Mouse (Mus musculus) small intestine, adult 2 months (tissue): ENCODE results near the gene Eml1. TPM values are rescaled to one million over a fixed set of nuclear protein-coding genes. Genes with fewer than 3 reads are reported as not detected.

Experiments
- H3K27ac ChIP-seq: fragments of 200-500 bp; 2 replicates; pipeline ENCODE4 v1.5.1; 2012; ENCODE audit warnings: low read depth, low read length, control low read depth, inconsistent platforms; ENCODE audit not compliant: insufficient read depth
- H3K27me3 ChIP-seq: fragments of 200-500 bp; 2 replicates; pipeline ENCODE4 v1.6.1; 2012; ENCODE audit warnings: mild to moderate bottlenecking, moderate library complexity, low read length, inconsistent platforms; ENCODE audit not compliant: control insufficient read depth, insufficient read depth
- H3K36me3 ChIP-seq: fragments of 200-500 bp; 2 replicates; pipeline ENCODE4 v1.6.1; 2012; ENCODE audit warnings: mild to moderate bottlenecking, low read length, control low read depth, inconsistent platforms; ENCODE audit not compliant: control insufficient read depth, insufficient read depth
- H3K4me1 ChIP-seq: fragments of 200-500 bp; 2 replicates; pipeline ENCODE4 v1.6.1; 2012; ENCODE audit warnings: low read length, inconsistent platforms, mixed read lengths; ENCODE audit not compliant: control insufficient read depth, insufficient read depth, insufficient read length
- H3K4me3 ChIP-seq: fragments of 200-500 bp; 2 replicates; pipeline ENCODE4 v1.5.1; 2012; ENCODE audit warnings: low read depth, mild to moderate bottlenecking, control low read depth, inconsistent platforms, low read length, moderate library complexity
- CTCF ChIP-seq: fragments of 200-500 bp; IDR thresholded peaks from 2 replicates; pipeline ENCODE4 v1.5.1; 2012; ENCODE audit warnings: low read depth, mild to moderate bottlenecking, control low read depth, inconsistent platforms, low read length, moderate library complexity, mixed read lengths; ENCODE audit not compliant: insufficient replicate concordance, insufficient read length; ENCODE audit errors: extremely low read depth
- POLR2A ChIP-seq: fragments of 200-500 bp; IDR thresholded peaks from 2 replicates; pipeline ENCODE4 v1.6.1; 2012; ENCODE audit warnings: low read depth, mild to moderate bottlenecking, control low read depth, inconsistent platforms, low read length, moderate library complexity
- WGBS: fragments of 180-500 bp; shearing (Covaris S2); methylation state at CpG from one replicate; pipeline ENCODE4 v1.1.7; 2018; 5-methylcytosine and 5-hydroxymethylcytosine counted together
- polyA plus RNA-seq: library from polyadenylated mRNA; depleted of rRNA; stranded (reverse); fragments of >200 nt; gene quantifications from 2 replicates; pipeline ENCODE4 v1.2.3, GENCODE M21; 2012; rRNA removed

The Eml1 gene
- 10.1 and 19.8 TPM in 2 replicates for polyA plus RNA-seq

GRCm38 (mm10) chr12:108370596-108371428 is at the start of gene Eml1:
Gene Eml1 (plus strand): TSS chr12:108370957.
- Histone ChIP-seq H3K36me3 (no peaks in the 10 kb centered on the region), H3K27ac (peak within 1 kb of the TSS; percentile 85), H3K27me3 (no peaks in the 10 kb centered on the region), H3K4me3 (peak within 1 kb of the TSS; percentile 56), H3K4me1 (peaks cover 13% of the 10 kb centered on the region)
- 0 out of 2 replicates have a peak, but pooled peaks have one; percentile 8 for TF ChIP-seq POLR2A
- TF ChIP-seq CTCF: no peak
- 33% methylated on average over 19 of the region's 19 CpGs for WGBS

- 66% methylated on average over 5 of the region's 5 CpGs for WGBS
- TF ChIP-seq POLR2A (no peak), CTCF (no peak)
- no peak overlapping the region for H3K4me3 ChIP-seq
- H3K27ac ChIP-seq: no peak overlapping the region
- peaks cover 14% of the 10 kb centered on the region for H3K27me3 ChIP-seq
- H3K36me3 ChIP-seq: no peaks in the 10 kb centered on the region
- H3K4me1 ChIP-seq: peaks cover 5% of the 10 kb centered on the region
These were observed 44.4 kb upstream of the Eml1 start for GRCm38 (mm10) chr12:108326401-108326800.

GRCm38 (mm10) chr12:108327889-108328491 is 42.8 kb upstream of the Eml1 start:
- Histone ChIP-seq H3K27ac (no peak overlapping the region), H3K4me1 (peaks cover 7% of the 10 kb centered on the region), H3K4me3 (peak overlapping the region; percentile 33), H3K36me3 (no peaks in the 10 kb centered on the region), H3K27me3 (peaks cover 14% of the 10 kb centered on the region)
- WGBS: 1% methylated on average over 66 of the region's 66 CpGs
- no peak for TF ChIP-seq POLR2A
- no peak for TF ChIP-seq CTCF

DNA sequence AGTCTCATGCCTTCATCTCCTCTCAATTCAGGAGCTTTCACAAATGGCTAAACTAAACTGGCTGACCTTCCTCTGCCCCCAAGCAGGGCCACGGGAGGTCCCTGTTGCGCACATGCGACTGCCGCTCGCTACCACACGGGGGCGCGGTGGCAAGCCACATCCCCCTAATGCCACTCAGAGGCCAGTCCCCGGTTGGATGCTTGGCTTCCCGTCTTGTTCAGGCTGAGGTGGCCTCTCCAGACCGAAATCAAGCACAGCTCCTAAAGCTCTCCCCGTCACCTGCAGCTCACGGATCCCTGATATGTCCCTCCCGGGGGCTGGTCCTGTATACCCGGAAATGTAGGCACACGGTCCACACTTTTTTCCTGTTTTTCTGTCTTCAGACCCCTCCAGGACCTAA is 37.7 kb upstream of the Eml1 start:
- no peaks in the 10 kb centered on the region for H3K36me3 ChIP-seq
- H3K27ac ChIP-seq: peak overlapping the region; percentile 17; the same call in 1 of the 2 replicates
- peaks cover 9% of the 10 kb centered on the region for H3K4me1 ChIP-seq
- peak; percentile 82 for TF ChIP-seq CTCF
- TF ChIP-seq POLR2A: no peak
- WGBS: under 1% methylated on average over 16 of the region's 16 CpGs
- H3K4me3 ChIP-seq: peak overlapping the region; percentile 53
- peaks cover 16% of the 10 kb centered on the region for H3K27me3 ChIP-seq

DNA sequence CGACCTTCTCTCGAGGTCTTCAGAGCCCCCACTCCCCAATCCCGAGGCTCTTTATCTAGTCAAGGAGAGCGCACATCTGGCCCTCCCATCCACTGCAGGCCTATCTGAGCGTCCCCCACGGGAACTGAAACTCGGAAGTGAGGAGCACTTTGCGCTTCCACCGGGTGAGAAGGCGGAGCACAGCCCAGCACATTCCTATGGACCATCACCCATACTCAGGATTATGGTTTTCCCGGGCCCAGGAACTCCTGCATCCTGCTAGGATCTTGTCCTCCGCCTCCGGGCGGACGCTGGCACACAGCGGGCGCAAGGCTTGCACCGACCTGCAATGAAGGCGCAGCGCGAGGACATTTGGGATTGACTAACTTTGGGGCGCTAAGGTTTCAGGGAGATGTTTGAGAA is 37.3 kb upstream of the Eml1 start:
- TF ChIP-seq POLR2A (no peak), CTCF (no peak)
- Histone ChIP-seq H3K4me3 (peak overlapping the region; percentile 53), H3K27me3 (peaks cover 14% of the 10 kb centered on the region), H3K36me3 (no peaks in the 10 kb centered on the region), H3K4me1 (peaks cover 8% of the 10 kb centered on the region), H3K27ac (peak overlapping the region; percentile 17; the same call in 1 of the 2 replicates)
- WGBS: 1% methylated on average over 22 of the region's 22 CpGs

GRCm38 (mm10) chr12:108333895-108334445 is 36.8 kb upstream of the Eml1 start, which contains the start of gene Cyp46a1:
Gene Cyp46a1 (plus strand): TSS chr12:108334381.
- WGBS: under 1% methylated on average over 50 of the region's 56 CpGs
- no peak for TF ChIP-seq POLR2A
- no peak for TF ChIP-seq CTCF
- Histone ChIP-seq H3K36me3 (no peaks in the 10 kb centered on the region), H3K27me3 (peaks cover 10% of the 10 kb centered on the region), H3K4me1 (peaks cover 8% of the 10 kb centered on the region), H3K27ac (peak within 1 kb of the TSS; percentile 17; the same call in 1 of the 2 replicates), H3K4me3 (peak within 1 kb of the TSS; percentile 64)
